Mouse (Mus musculus) lung, adult 2 months (tissue): ENCODE results near the gene Cd83.

Experiments used
- CTCF ChIP-seq: fragments of 200-500 bp; IDR thresholded peaks from 2 replicates; pipeline ENCODE4 v1.5.1; 2011; ENCODE audit warnings: mild to moderate bottlenecking, low read length, control low read depth; ENCODE audit not compliant: insufficient read depth
- POLR2A ChIP-seq: fragments of 200-500 bp; IDR thresholded peaks from 2 replicates; pipeline ENCODE4 v1.6.1; 2011; ENCODE audit warnings: low read depth, mild to moderate bottlenecking, control low read depth, low read length, borderline replicate concordance; ENCODE audit errors: extremely low read depth

- no peak for TF ChIP-seq POLR2A
- TF ChIP-seq CTCF, result no peak
Observed at GRCm38 (mm10) chr13:43822306-43822705, 37.7 kb downstream of the Cd83 start.
